Comparison of ENCODE assay signal across 9 mouse cellular contexts in genomic region chr16:23980991-23981720, GRCm38 (mm10). TPM values are rescaled to one million over a fixed set of nuclear protein-coding genes. Genes with fewer than 3 reads are reported as not detected.
DNase-seq lines count a peak whose midpoint lies in the region; ATAC-seq and TF ChIP-seq lines count a peak whose summit lies in the region.
"Had no signal": no experiment of that assay in that cellular context is flagged by ENCODE, and none has a peak within 500 bp of the region (broad histone marks: within the 10 kb centered on the region; RNA-seq: fewer than 3 reads in every experiment).

No protein-coding gene starts in this region.

- H3K9me3 ChIP-seq in embryonic facial prominence, embryonic 12.5 days, result no peaks in the 10 kb centered on the region
- no peaks in the 10 kb centered on the region for H3K9me3 ChIP-seq in hindbrain, embryonic 12.5 days (replicated peaks)
- no peaks in the 10 kb centered on the region for H3K9me3 ChIP-seq in limb, embryonic 15.5 days
- no peaks in the 10 kb centered on the region for H3K9me3 ChIP-seq in neural tube, embryonic 14.5 days (ENCODE audit: control insufficient read depth, low read length)

- H3K4me3 ChIP-seq in lung, adult 2 months (replicated peaks; ENCODE audit: extremely low read depth, low read depth, low read length), result peak overlapping the region; percentile 21
- H3K4me3 ChIP-seq in embryonic facial prominence, embryonic 12.5 days, result peak overlapping the region; percentile 34
- H3K4me3 ChIP-seq in hindbrain, embryonic 12.5 days, result peak overlapping the region; percentile 33
- H3K4me3 ChIP-seq in limb, embryonic 15.5 days, result peak overlapping the region; percentile 40
- H3K4me3 ChIP-seq in neural tube, embryonic 14.5 days (ENCODE audit: low read depth, low read length), result peak overlapping the region; percentile 37

- no peak for TF ChIP-seq CTCF in lung, adult 2 months (IDR thresholded peaks at IDR 0.05; ENCODE audit: insufficient read depth, low read length)

- no peak overlapping the region for H3K27ac ChIP-seq in embryonic facial prominence, embryonic 12.5 days
- H3K27ac ChIP-seq in hindbrain, embryonic 12.5 days, result no peak overlapping the region
- no peak overlapping the region for H3K27ac ChIP-seq in limb, embryonic 15.5 days
- H3K27ac ChIP-seq in neural tube, embryonic 14.5 days (ENCODE audit: low read depth, low read length), result no peak overlapping the region

- peak; percentile 56 for DNase-seq in lung, adult 2 months
- DNase-seq in lung, postnatal 25 days (ENCODE audit: low spot score), result no peak
- no peak for DNase-seq in ovary, postnatal 14 days (ENCODE audit: low spot score)
- DNase-seq in left cerebral cortex, postnatal 36 days (ENCODE audit: low spot score in 2 of 2), result no peak

- no peaks in the 10 kb centered on the region for H3K36me3 ChIP-seq in embryonic facial prominence, embryonic 12.5 days
- no peaks in the 10 kb centered on the region for H3K36me3 ChIP-seq in hindbrain, embryonic 12.5 days
- H3K36me3 ChIP-seq in limb, embryonic 15.5 days, result peaks cover 4% of the 10 kb centered on the region; the same call in 1 of the 2 replicates
- no peaks in the 10 kb centered on the region for H3K36me3 ChIP-seq in neural tube, embryonic 14.5 days (ENCODE audit: control insufficient read depth, insufficient read depth, low read length)

- peak overlapping the region; percentile 88 for H3K4me2 ChIP-seq in embryonic facial prominence, embryonic 12.5 days (replicated peaks)
- H3K4me2 ChIP-seq in hindbrain, embryonic 12.5 days (replicated peaks), result peak overlapping the region; percentile 86
- peak overlapping the region; percentile 76 for H3K4me2 ChIP-seq in limb, embryonic 15.5 days
- peak overlapping the region; percentile 79 for H3K4me2 ChIP-seq in neural tube, embryonic 14.5 days (ENCODE audit: low read depth, low read length)

- H3K9ac ChIP-seq in embryonic facial prominence, embryonic 12.5 days, result peak overlapping the region; percentile 42; the same call in 1 of the 2 replicates
- H3K9ac ChIP-seq in hindbrain, embryonic 12.5 days, result peak overlapping the region; percentile 32; the same call in 1 of the 2 replicates
- peak overlapping the region; percentile 8; the same call in 1 of the 2 replicates for H3K9ac ChIP-seq in limb, embryonic 15.5 days
- peak overlapping the region; percentile 44 for H3K9ac ChIP-seq in neural tube, embryonic 14.5 days (replicated peaks; ENCODE audit: low read depth, low read length)

- TF ChIP-seq POLR2A in lung, adult 2 months (IDR thresholded peaks at IDR 0.05; ENCODE audit: borderline replicate concordance, extremely low read depth, low read depth, low read length), result no peak

- intact Hi-C loops in left cerebral cortex, postnatal 36 days (cut with DNase I), result loop anchor here (10.0 kb wide), 6 partner anchors 644 to 1974 kb away; no protein-coding TSS in a partner anchor

- ATAC-seq in embryonic facial prominence, embryonic 12.5 days (ENCODE audit: insufficient number of reproducible peaks, insufficient read depth, low FRiP score, low TSS enrichment), result no peak
- no peak for ATAC-seq in hindbrain, embryonic 12.5 days (ENCODE audit: low FRiP score)
- ATAC-seq in limb, embryonic 15.5 days (ENCODE audit: insufficient number of reproducible peaks, low FRiP score, low TSS enrichment, low read depth), result no peak
- ATAC-seq in neural tube, embryonic 14.5 days (ENCODE audit: low read depth), result no peak

- H3K27me3 ChIP-seq in embryonic facial prominence, embryonic 12.5 days, result peaks cover 26% of the 10 kb centered on the region
- peaks cover 60% of the 10 kb centered on the region for H3K27me3 ChIP-seq in hindbrain, embryonic 12.5 days
- peaks cover 12% of the 10 kb centered on the region for H3K27me3 ChIP-seq in limb, embryonic 15.5 days
- H3K27me3 ChIP-seq in neural tube, embryonic 14.5 days (ENCODE audit: control insufficient read depth, insufficient read depth, low read length), result peaks cover 19% of the 10 kb centered on the region

- H3K4me1 ChIP-seq in lung, adult 2 months (ENCODE audit: control insufficient read depth, insufficient read depth, low read length), result peaks cover 27% of the 10 kb centered on the region
- peaks cover 31% of the 10 kb centered on the region for H3K4me1 ChIP-seq in embryonic facial prominence, embryonic 12.5 days
- peaks cover 30% of the 10 kb centered on the region for H3K4me1 ChIP-seq in hindbrain, embryonic 12.5 days
- peaks cover 48% of the 10 kb centered on the region for H3K4me1 ChIP-seq in limb, embryonic 15.5 days
- H3K4me1 ChIP-seq in neural tube, embryonic 14.5 days (ENCODE audit: control insufficient read depth, insufficient read depth, low read length), result peaks cover 23% of the 10 kb centered on the region

- 7% methylated on average over 32 of the region's 32 CpGs for WGBS in lung, adult 2 months
- 2% methylated on average over 30 of the region's 32 CpGs for WGBS in embryonic facial prominence, embryonic 12.5 days
- WGBS in hindbrain, embryonic 12.5 days, result 1% methylated on average over 32 of the region's 32 CpGs
- 3% methylated on average over 32 of the region's 32 CpGs for WGBS in limb, embryonic 15.5 days
- 3% methylated on average over 32 of the region's 32 CpGs for WGBS in neural tube, embryonic 14.5 days

RNA-seq across cellular contexts. Expression of gene Gm37419, which starts 7.1 kb away (rescaled TPM):
- polyA plus RNA-seq in lung, adult 2 months (2012; rRNA removed), result not detected in 2 replicates
- polyA plus RNA-seq in embryonic facial prominence, embryonic 12.5 days (2016; fragmentation: Nextera tagmentation; extraction: Ambion mirVana), result not detected in 2 replicates
- polyA plus RNA-seq in hindbrain, embryonic 12.5 days (2016; fragmentation: Nextera tagmentation; extraction: Ambion mirVana), result not detected in 2 replicates
- polyA plus RNA-seq in limb, embryonic 15.5 days (2015; fragmentation: Nextera tagmentation; extraction: Ambion mirVana), result not detected in 2 replicates
- polyA plus RNA-seq in neural tube, embryonic 14.5 days (2014; fragmentation: Nextera tagmentation; extraction: Ambion mirVana), result not detected in 2 replicates
- not detected for total RNA-seq in left cerebral cortex, postnatal 36 days (2021)
- polyA plus RNA-seq: large intestine, adult 2 months had no signal

RNA-seq across cellular contexts. Expression of gene Bcl6, which starts 7.5 kb away (rescaled TPM):
- polyA plus RNA-seq in lung, adult 2 months (2012; rRNA removed), result 26.0 and 28.2 TPM in 2 replicates
- 0.51 and 0.65 TPM in 2 replicates for polyA plus RNA-seq in embryonic facial prominence, embryonic 12.5 days (2016; fragmentation: Nextera tagmentation; extraction: Ambion mirVana)
- 0.12 and 0.18 TPM in 2 replicates for polyA plus RNA-seq in hindbrain, embryonic 12.5 days (2016; fragmentation: Nextera tagmentation; extraction: Ambion mirVana)
- 3.6 and 4.2 TPM in 2 replicates for polyA plus RNA-seq in limb, embryonic 15.5 days (2015; fragmentation: Nextera tagmentation; extraction: Ambion mirVana)
- polyA plus RNA-seq in neural tube, embryonic 14.5 days (2014; fragmentation: Nextera tagmentation; extraction: Ambion mirVana), result 0.50 and 0.72 TPM in 2 replicates
- 10 to 100 TPM; 26.0 to 30.1 TPM for total RNA-seq in left cerebral cortex, postnatal 36 days (2021)

RNA-seq across cellular contexts. Expression of gene Rtp2, which starts 49.0 kb away (rescaled TPM):
- not detected in 2 replicates for polyA plus RNA-seq in lung, adult 2 months (2012; rRNA removed)
- polyA plus RNA-seq in embryonic facial prominence, embryonic 12.5 days (2016; fragmentation: Nextera tagmentation; extraction: Ambion mirVana), result 0.22 and 0.52 TPM in 2 replicates
- polyA plus RNA-seq in hindbrain, embryonic 12.5 days (2016; fragmentation: Nextera tagmentation; extraction: Ambion mirVana), result not detected in 2 replicates
- not detected in 2 replicates for polyA plus RNA-seq in limb, embryonic 15.5 days (2015; fragmentation: Nextera tagmentation; extraction: Ambion mirVana)
- polyA plus RNA-seq in neural tube, embryonic 14.5 days (2014; fragmentation: Nextera tagmentation; extraction: Ambion mirVana), result not detected in 2 replicates
- total RNA-seq in left cerebral cortex, postnatal 36 days (2021), result not detected
- polyA plus RNA-seq: large intestine, adult 2 months had no signal
